Mouse (Mus musculus) embryonic fibroblast, embryonic 13.5 days (primary cell): ENCODE measurements at regions not wholly inside any gene's neighbourhood (a gene's known extent, or its start where the extent isn't known, plus 50 kb on each side); places are given as distances from the start of the nearest gene placed in this dataset.

Source experiments
- CTCF ChIP-seq: IDR thresholded peaks from 2 replicates; pipeline ENCODE4 v1.5.1; 2011; ENCODE audit warnings: mild to moderate bottlenecking, control low read depth, low read length, moderate library complexity, borderline replicate concordance; ENCODE audit not compliant: insufficient read depth
- POLR2A ChIP-seq: IDR thresholded peaks from 2 replicates; pipeline ENCODE4 v1.6.1; 2011; ENCODE audit warnings: low read depth, mild to moderate bottlenecking, control low read depth, low read length, moderate library complexity

- TF ChIP-seq CTCF (no peak), POLR2A (no peak)
Observed at GRCm38 (mm10) chr13:102510733-102511279, 182.6 kb upstream of the Cd180 start.
